Mouse (Mus musculus) cerebellum, adult 11 months (tissue): Measurements from ENCODE around the gene Ugcg.

Experiments used
- DNase-seq: peaks from one replicate; pipeline ENCODE4 v3.0.0; 2022

Ugcg gene

GRCm38 (mm10) chr4:59190650-59191424, 1.8 kb downstream of the Ugcg start:
- DNase-seq: no peak

GRCm38 (mm10) chr4:59194731-59195496, 5.9 kb downstream of the Ugcg start:
- no peak for DNase-seq

- no peak for DNase-seq
Observed at GRCm38 (mm10) chr4:59196346-59197077, 7.5 kb downstream of the Ugcg start.

GRCm38 (mm10) chr4:59197078-59197424, 8.0 kb downstream of the Ugcg start:
- DNase-seq: no peak

- DNase-seq: no peak
Observed at GRCm38 (mm10) chr4:59197462-59197861, 8.4 kb downstream of the Ugcg start.

- DNase-seq: peak; percentile 25
Observed at GRCm38 (mm10) chr4:59199341-59199740, 10.3 kb downstream of the Ugcg start.

- no peak for DNase-seq
Observed at GRCm38 (mm10) chr4:59199805-59200204, 10.7 kb downstream of the Ugcg start.

GRCm38 (mm10) chr4:59200636-59201035, 11.6 kb downstream of the Ugcg start:
- no peak for DNase-seq

GRCm38 (mm10) chr4:59204616-59205015, 15.6 kb downstream of the Ugcg start:
- no peak for DNase-seq

- no peak for DNase-seq
Observed at GRCm38 (mm10) chr4:59205758-59206340, 16.8 kb downstream of the Ugcg start.

- no peak for DNase-seq
Observed at GRCm38 (mm10) chr4:59206600-59206999, 17.5 kb downstream of the Ugcg start.

GRCm38 (mm10) chr4:59208607-59209006, 19.6 kb downstream of the Ugcg start:
- no peak for DNase-seq

GRCm38 (mm10) chr4:59211181-59211580, 22.1 kb downstream of the Ugcg start:
- DNase-seq: no peak

- no peak for DNase-seq
Observed at GRCm38 (mm10) chr4:59213833-59214232, 24.8 kb downstream of the Ugcg start.

GRCm38 (mm10) chr4:59214695-59215094, 25.6 kb downstream of the Ugcg start:
- no peak for DNase-seq

- no peak for DNase-seq
Observed at GRCm38 (mm10) chr4:59215585-59215984, 26.5 kb downstream of the Ugcg start.

GRCm38 (mm10) chr4:59217101-59217500, 28.0 kb downstream of the Ugcg start:
- DNase-seq: no peak

GRCm38 (mm10) chr4:59218154-59218553, 29.1 kb downstream of the Ugcg start:
- DNase-seq: no peak

GRCm38 (mm10) chr4:59222226-59222625, 33.2 kb downstream of the Ugcg start:
- no peak for DNase-seq

- no peak for DNase-seq
Observed at GRCm38 (mm10) chr4:59223055-59223615, 34.1 kb downstream of the Ugcg start.

- no peak for DNase-seq
Observed at GRCm38 (mm10) chr4:59224889-59225288, 35.8 kb downstream of the Ugcg start.

- DNase-seq: no peak
Observed at GRCm38 (mm10) chr4:59227047-59227446, 38.0 kb downstream of the Ugcg start.

- DNase-seq: no peak
Observed at GRCm38 (mm10) chr4:59228951-59229350, 39.9 kb downstream of the Ugcg start.
